Mouse (Mus musculus) brown adipose tissue, adult 24 weeks (tissue): ENCODE measurements around the gene Ptpn7. TPM values are rescaled to one million over a fixed set of nuclear protein-coding genes. Genes with fewer than 3 reads are reported as not detected.
A peak's percentile ranks its signal among the peaks of the same experiment; 100 is the strongest.

Source experiments
- H3K27ac ChIP-seq: fragments of 200-500 bp; replicated peaks from 2 replicates; pipeline ENCODE4 v1.5.1; 2012; ENCODE audit warnings: low read depth, mild to moderate bottlenecking, low read length
- H3K4me1 ChIP-seq: fragments of 200-500 bp; 2 replicates; pipeline ENCODE4 v1.6.1; 2012; ENCODE audit warnings: low read length, mixed read lengths; ENCODE audit not compliant: control insufficient read depth, insufficient read depth, insufficient read length
- H3K4me3 ChIP-seq: fragments of 200-500 bp; 2 replicates; pipeline ENCODE4 v1.5.1; 2012; ENCODE audit warnings: low read depth, mild to moderate bottlenecking, low read length, moderate library complexity; ENCODE audit not compliant: insufficient read depth
- polyA plus RNA-seq: library from polyadenylated mRNA; stranded (reverse); fragments of >200 nt; gene quantifications from 2 replicates; pipeline ENCODE4 v1.2.4, GENCODE M21; 2012; ENCODE audit not compliant: missing spikeins, insufficient read depth, insufficient read length

Ptpn7 gene
- 0.58 and 0.79 TPM in 2 replicates for polyA plus RNA-seq

- Histone ChIP-seq H3K4me1 (no peaks in the 10 kb centered on the region), H3K4me3 (peak within 1 kb of the TSS; percentile 23; the same call in 1 of the 2 replicates), H3K27ac (peak within 1 kb of the TSS; percentile 59)
Measured at GRCm38 (mm10) chr1:135132473-135132872, at the start of gene Ptpn7. TSS of gene Ptpn7 (plus strand) at chr1:135132700.

GRCm38 (mm10) chr1:135083465-135083864, 49.0 kb upstream of the Ptpn7 start:
- Histone ChIP-seq H3K27ac (peak overlapping the region; percentile 22; the same call in 1 of the 2 replicates), H3K4me3 (no peak overlapping the region), H3K4me1 (peaks cover 3% of the 10 kb centered on the region; the same call in 1 of the 2 replicates)

GRCm38 (mm10) chr1:135085296-135085871, 47.1 kb upstream of the Ptpn7 start:
- Histone ChIP-seq H3K4me1 (peaks cover 3% of the 10 kb centered on the region; the same call in 1 of the 2 replicates), H3K27ac (no peak overlapping the region), H3K4me3 (no peak overlapping the region)

GRCm38 (mm10) chr1:135086015-135086414, 46.5 kb upstream of the Ptpn7 start:
- peaks cover 3% of the 10 kb centered on the region; the same call in 1 of the 2 replicates for H3K4me1 ChIP-seq
- no peak overlapping the region for H3K27ac ChIP-seq
- no peak overlapping the region for H3K4me3 ChIP-seq

GRCm38 (mm10) chr1:135087414-135087813, 45.1 kb upstream of the Ptpn7 start:
- no peak overlapping the region for H3K4me3 ChIP-seq
- no peak overlapping the region for H3K27ac ChIP-seq
- H3K4me1 ChIP-seq = peaks cover 3% of the 10 kb centered on the region; the same call in 1 of the 2 replicates

GRCm38 (mm10) chr1:135089626-135090025, 42.9 kb upstream of the Ptpn7 start:
- Histone ChIP-seq H3K27ac (no peak overlapping the region), H3K4me1 (peaks cover 3% of the 10 kb centered on the region; the same call in 1 of the 2 replicates), H3K4me3 (no peak overlapping the region)

GRCm38 (mm10) chr1:135090914-135091313, 41.6 kb upstream of the Ptpn7 start:
- peaks cover 6% of the 10 kb centered on the region; the same call in 1 of the 2 replicates for H3K4me1 ChIP-seq
- H3K27ac ChIP-seq = no peak overlapping the region
- H3K4me3 ChIP-seq = no peak overlapping the region

- H3K27ac ChIP-seq = no peak overlapping the region
- H3K4me3 ChIP-seq = no peak overlapping the region
- H3K4me1 ChIP-seq = peaks cover 4% of the 10 kb centered on the region; the same call in 1 of the 2 replicates
Measured at GRCm38 (mm10) chr1:135094723-135095122, 37.8 kb upstream of the Ptpn7 start.

GRCm38 (mm10) chr1:135095189-135095588, 37.3 kb upstream of the Ptpn7 start:
- Histone ChIP-seq H3K4me3 (no peak overlapping the region), H3K27ac (peak overlapping the region; percentile 87), H3K4me1 (peaks cover 4% of the 10 kb centered on the region; the same call in 1 of the 2 replicates)

- Histone ChIP-seq H3K27ac (peak overlapping the region; percentile 87), H3K4me1 (peaks cover 4% of the 10 kb centered on the region; the same call in 1 of the 2 replicates), H3K4me3 (no peak overlapping the region)
Measured at GRCm38 (mm10) chr1:135096312-135096711, 36.2 kb upstream of the Ptpn7 start.

- no peak overlapping the region for H3K4me3 ChIP-seq
- H3K27ac ChIP-seq = peak overlapping the region; percentile 87
Measured at GRCm38 (mm10) chr1:135097441-135097840, 35.1 kb upstream of the Ptpn7 start.

GRCm38 (mm10) chr1:135098441-135098840, 34.1 kb upstream of the Ptpn7 start:
- Histone ChIP-seq H3K4me3 (peak overlapping the region; percentile 15; the same call in 1 of the 2 replicates), H3K4me1 (peaks cover 4% of the 10 kb centered on the region; the same call in 1 of the 2 replicates), H3K27ac (peak overlapping the region; percentile 96)

More at GRCm38 (mm10) chr1:135097441-135097840, 35.1 kb upstream of the Ptpn7 start:
- H3K4me1 ChIP-seq = peaks cover 4% of the 10 kb centered on the region; the same call in 1 of the 2 replicates

GRCm38 (mm10) chr1:135100400-135100799, 32.1 kb upstream of the Ptpn7 start:
- Histone ChIP-seq H3K4me1 (peaks cover 3% of the 10 kb centered on the region; the same call in 1 of the 2 replicates), H3K27ac (peak overlapping the region; percentile 35), H3K4me3 (peak overlapping the region; percentile 0; the same call in 1 of the 2 replicates)

GRCm38 (mm10) chr1:135105124-135105523, 27.4 kb upstream of the Ptpn7 start, which contains the start of gene Lgr6:
TSS of gene Lgr6 (minus strand) at chr1:135105276.
- Histone ChIP-seq H3K27ac (peak within 1 kb of the TSS; percentile 88), H3K4me3 (peak within 1 kb of the TSS; percentile 72), H3K4me1 (peaks cover 3% of the 10 kb centered on the region)

GRCm38 (mm10) chr1:135105951-135106350, 26.5 kb upstream of the Ptpn7 start:
- peak overlapping the region; percentile 33 for H3K4me3 ChIP-seq

More at GRCm38 (mm10) chr1:135105951-135106350, 26.5 kb upstream of the Ptpn7 start:
- peak overlapping the region; percentile 80 for H3K27ac ChIP-seq
- H3K4me1 ChIP-seq = peaks cover 3% of the 10 kb centered on the region; the same call in 1 of the 2 replicates
